Mouse (Mus musculus): ENCODE results near the gene Dnase2a.
"Not testable (repeated sequence)": the region's sequence is repeated elsewhere in the genome, so short reads cannot be mapped to it uniquely, and the experiment has no call there.

The Dnase2a gene

GRCm38 (mm10) chr8:84907979-84908378 is 381 bp upstream of the Dnase2a start:
- not testable (repeated sequence) for DNase-seq (ENCODE audit: low spot score)

DNA sequence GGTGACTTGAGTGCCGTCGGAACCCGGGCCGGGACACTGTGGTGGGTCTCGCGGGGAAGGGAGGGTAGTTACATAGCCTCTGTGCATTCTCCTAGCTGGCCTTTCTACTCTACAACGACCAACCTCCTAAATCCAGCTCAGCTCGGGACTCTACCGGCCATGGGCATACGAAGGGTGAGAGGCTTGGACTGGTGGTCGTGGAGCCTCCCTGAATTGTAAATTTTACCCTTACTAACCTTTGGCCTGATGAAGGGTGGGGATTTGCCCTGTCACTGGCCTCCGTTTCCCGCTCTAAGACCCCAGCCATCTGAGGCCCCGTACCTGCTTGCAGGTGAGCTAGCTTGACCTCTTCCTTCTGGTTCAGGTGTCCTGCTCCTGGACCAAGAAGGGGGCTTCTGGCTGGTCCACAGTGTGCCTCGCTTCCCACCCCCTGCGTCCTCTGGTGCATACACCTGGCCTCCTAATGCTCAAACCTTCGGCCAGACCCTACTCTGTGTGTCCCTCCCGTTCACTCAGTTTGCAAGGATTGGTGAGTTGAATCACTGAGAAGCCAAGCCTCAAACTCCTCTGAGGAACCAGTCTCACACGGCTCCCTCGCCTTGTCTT is 905 bp downstream of the Dnase2a start:
- DNase-seq (ENCODE audit: low spot score) = no peak

DNA sequence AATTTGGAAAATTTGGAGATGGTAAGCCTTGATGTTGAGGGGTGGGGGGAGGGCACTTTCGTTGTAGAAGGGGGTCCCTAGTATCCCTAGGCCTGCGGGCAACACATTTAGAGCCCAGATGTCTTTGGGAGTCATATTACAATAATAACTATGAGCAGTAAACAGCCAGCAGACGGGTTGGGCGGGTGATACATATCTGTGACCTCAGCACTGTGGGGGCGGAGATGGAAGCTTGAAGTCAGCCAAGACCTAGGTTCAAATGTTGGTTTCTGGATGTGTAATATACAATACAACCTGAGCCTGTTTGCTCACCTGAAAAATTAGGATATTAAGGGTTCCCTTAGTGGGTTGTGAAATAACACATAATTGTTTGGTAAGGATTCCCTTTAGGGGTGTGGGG is 1.6 kb downstream of the Dnase2a start:
- DNase-seq (ENCODE audit: low spot score) = no peak

DNA sequence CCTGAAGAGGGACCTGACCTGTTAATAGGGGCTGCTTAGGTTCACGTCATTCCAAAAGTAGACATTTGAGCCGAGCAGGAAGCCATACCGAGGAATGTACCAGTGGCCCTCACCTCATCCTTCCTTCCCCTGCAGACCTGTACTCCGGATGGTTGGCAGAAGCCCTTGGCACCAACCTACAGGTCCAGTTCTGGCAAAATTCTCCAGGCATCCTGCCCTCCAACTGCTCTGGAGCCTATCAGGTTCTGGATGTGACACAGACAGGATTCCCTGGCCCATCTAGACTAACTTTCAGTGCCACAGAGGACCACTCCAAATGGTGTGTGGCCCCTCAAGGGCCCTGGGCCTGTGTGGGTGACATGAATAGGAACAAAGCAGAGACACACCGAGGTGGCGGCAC is 2.2 kb downstream of the Dnase2a start:
- DNase-seq (ENCODE audit: low spot score) = no peak

DNA sequence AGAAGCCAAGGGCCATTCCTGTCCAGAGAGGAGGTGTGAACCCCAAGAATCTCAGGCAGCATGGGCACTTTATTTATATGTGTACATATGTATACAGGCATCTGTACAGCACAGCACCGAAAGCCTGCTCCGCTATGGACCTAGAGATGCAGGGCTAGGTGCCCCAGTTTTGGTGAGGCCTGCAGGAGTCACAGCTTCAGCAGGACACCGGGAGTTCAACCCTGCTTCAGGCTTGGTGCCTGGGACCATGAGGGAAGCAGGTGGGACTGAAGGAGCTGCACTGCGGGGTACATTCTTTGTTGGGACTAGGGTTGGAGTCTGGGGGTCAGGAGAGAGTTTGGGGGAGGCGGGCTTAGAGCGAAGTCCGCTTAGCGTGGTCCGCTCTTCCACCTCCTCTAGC is 3.5 kb downstream of the Dnase2a start:
- DNase-seq (ENCODE audit: low spot score) = no peak

- DNase-seq (ENCODE audit: low spot score) = no peak
These were observed 4.0 kb downstream of the Dnase2a start for GRCm38 (mm10) chr8:84912391-84912790.

- no peak for DNase-seq (ENCODE audit: low spot score)
These were observed 4.6 kb downstream of the Dnase2a start for GRCm38 (mm10) chr8:84912895-84913501.

DNA sequence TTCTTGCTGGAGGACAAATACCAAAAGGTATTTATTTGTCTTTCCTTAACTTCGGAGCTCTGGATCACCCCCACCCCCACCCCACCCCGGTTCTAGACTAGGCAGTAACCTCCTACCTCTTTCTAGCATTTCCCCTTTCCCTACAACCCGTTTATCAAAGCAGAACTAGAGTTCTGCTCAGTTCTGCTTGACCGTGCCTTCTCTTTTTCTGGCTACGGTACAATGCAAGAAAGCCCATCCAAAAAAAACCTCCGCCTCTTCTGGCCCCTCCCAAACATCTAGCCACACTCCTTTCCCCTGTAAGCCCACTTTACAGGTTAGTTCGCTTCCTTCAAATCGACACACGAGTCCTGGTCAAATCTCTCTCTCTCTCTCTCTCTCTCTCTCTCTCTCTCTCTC is 5.1 kb downstream of the Dnase2a start:
- no peak for DNase-seq (ENCODE audit: low spot score)

- DNase-seq (ENCODE audit: low spot score) = no peak
These were observed 5.6 kb downstream of the Dnase2a start for GRCm38 (mm10) chr8:84913960-84914359.

- DNase-seq (ENCODE audit: low spot score) = no peak
These were observed 6.9 kb downstream of the Dnase2a start for GRCm38 (mm10) chr8:84915269-84915668.

GRCm38 (mm10) chr8:84917781-84918180 is 9.4 kb downstream of the Dnase2a start:
- DNase-seq (ENCODE audit: low spot score) = no peak

DNA sequence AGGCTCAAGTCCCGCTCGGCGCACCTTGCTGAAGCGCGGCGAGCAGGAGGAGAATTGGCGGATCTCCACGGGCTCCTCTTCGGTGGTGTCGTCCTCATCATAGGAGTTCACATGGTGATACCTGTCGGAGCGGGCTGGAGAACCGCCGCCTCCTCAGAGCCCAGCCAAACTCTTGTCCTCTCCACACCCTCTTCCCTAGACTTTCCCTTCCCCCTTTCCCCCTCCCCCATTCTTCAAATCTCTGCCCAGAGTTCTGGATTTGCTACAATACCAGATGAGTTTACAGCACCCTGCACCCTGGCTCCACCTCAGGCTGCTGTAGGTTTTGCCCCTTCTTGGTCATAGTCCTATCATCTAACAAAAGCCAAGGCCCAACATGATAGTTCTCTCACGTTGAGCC is 10.3 kb downstream of the Dnase2a start:
- DNase-seq (ENCODE audit: low spot score) = no peak

- peak; percentile 70 for DNase-seq (ENCODE audit: low spot score)
These were observed 13.2 kb downstream of the Dnase2a start for GRCm38 (mm10) chr8:84921596-84921995.

DNA sequence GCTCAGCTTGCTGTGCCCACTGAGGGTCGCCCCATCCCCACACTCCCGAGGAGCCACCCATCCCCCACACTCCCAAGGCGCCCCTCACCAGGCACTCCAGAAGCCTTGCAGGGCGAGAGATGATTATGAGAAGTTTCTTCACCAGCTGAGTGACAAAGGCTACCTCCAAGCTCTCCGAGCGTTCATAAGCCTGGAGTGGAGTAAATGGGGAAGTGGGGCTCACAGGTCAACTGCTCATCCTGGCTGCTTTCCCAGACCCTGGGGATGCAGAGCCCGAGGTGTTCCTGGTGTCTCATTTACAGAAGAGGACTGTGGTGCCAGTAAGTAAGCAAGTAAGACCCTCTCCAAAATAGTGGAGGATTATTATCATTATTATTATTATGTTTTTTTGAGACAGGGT is 17.2 kb downstream of the Dnase2a start:
- no peak for DNase-seq (ENCODE audit: low spot score)

DNA sequence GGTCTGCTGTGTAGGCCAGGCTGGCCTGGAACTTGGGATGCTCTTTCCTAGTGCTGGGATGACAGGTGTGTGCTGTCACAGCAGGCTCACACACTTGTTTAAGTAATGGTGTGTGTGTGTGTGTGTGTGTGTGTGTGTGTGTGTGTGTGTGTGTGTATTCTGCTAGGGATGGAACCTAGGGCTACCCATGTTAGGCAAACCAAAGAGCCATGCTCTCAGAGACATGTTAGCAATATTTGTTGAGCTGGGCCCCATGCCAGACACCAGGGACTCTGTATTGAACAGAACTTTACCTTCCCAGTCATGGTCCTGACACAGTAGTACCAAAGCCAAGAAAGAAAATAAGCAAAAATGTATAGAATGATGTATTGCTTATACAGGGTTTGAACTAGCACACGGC is 19.2 kb downstream of the Dnase2a start:
- no peak for DNase-seq (ENCODE audit: low spot score)

- peak; percentile 62 for DNase-seq (ENCODE audit: low spot score)
These were observed 20.3 kb downstream of the Dnase2a start for GRCm38 (mm10) chr8:84928456-84929306.

- DNase-seq (ENCODE audit: low spot score) = no peak
These were observed 22.2 kb downstream of the Dnase2a start for GRCm38 (mm10) chr8:84930582-84930981.

DNA sequence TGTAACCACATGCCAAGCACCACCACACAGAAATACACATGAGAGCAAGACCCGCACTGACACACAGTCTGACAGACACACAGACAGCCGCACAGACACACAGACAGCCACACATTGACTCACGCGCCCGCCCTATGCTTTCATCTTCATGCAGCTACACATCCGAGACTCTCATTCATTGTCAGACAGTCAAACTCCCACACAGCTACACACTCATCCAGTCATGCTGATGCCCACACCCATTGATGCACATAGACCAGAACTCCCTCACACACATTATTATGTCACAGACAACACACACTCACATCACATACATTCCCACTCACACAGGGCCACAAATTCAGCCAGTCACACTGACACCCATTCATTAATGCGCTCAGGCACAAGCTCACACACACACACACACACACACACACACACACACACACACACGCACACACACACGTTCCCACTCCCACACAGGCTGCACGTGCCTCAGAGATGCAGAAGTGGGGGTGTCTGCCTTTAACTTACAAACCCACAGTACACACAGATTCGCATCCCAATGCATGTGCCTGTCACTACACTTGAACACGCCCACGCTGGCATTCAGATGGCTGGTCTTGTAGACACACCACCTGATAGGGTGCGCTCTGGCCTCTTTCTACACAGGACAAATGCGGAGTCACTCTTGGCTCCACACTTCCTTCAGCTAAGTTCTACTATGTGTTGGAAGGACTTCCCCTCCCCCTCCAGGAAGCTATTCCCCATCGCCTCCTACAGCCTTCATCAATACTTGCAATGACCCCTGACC is 25.6 kb downstream of the Dnase2a start:
- no peak for DNase-seq (ENCODE audit: low spot score)

GRCm38 (mm10) chr8:84934860-84935259 is 26.5 kb downstream of the Dnase2a start:
- no peak for DNase-seq (ENCODE audit: low spot score)

- DNase-seq (ENCODE audit: low spot score) = no peak
These were observed 27.1 kb downstream of the Dnase2a start for GRCm38 (mm10) chr8:84935489-84935888.

GRCm38 (mm10) chr8:84936041-84936961 is 27.9 kb downstream of the Dnase2a start:
- no peak for DNase-seq (ENCODE audit: low spot score)

Measured in adipocyte (in vitro differentiated cells).